Mouse (Mus musculus): ENCODE data around the gene Dtd1. TPM values are rescaled to one million over a fixed set of nuclear protein-coding genes. Genes with fewer than 3 reads are reported as not detected.
"Not testable (repeated sequence)": the region's sequence is repeated elsewhere in the genome, so short reads cannot be mapped to it uniquely, and the experiment has no call there.

The Dtd1 gene
- polyA plus RNA-seq (2015; fragmentation: Nextera tagmentation; extraction: Ambion mirVana) = 16.7 and 17.5 TPM in 2 replicates

DNA sequence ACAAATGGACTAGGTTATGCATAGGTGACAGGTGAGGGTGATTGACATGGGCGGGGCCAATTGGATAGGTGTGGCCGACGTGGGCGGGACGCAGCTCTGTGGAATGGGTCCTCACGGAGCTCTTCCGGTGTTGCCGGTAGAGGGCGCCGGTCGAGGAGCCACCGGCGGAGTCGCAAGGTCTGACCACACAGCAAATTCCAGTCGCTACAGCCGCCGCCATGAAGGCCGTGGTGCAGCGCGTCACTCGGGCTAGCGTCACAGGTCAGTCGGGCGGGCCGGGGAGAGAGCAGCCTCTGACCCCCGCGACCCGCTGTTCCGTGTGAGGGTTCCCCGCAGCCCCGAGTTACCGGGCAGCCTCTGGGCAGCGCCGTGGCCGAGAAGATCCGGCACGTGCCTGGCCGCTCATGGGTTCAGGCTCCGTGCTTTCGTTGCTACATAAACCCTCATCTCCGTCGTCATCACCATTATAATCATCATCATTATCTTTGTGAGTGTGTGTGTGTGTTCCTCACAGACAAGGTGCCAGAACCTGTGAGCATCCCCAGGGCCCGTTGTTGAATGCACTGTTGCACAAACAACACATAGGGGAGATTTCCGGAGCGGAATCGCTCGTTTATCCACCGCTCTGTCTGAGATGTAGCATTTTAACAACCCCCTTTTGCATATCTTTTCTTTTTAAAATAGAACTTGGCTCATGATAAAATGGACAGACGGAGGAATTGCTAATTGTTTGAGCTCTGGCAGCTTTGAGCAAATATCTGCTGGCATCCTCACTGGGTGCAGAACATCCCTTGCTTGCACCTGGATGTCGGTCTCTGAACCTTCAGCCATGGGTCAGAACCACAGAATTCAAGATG lies at the start of gene Dtd1:
Dtd1 (plus strand) TSS at position 67 of the 857 bp plus-strand sequence.
- H3K27ac ChIP-seq (replicated peaks) = peak within 1 kb of the TSS; percentile 49; the same call in 1 of the 2 replicates
- H3K4me1 ChIP-seq (replicated peaks) = peaks cover 12% of the 10 kb centered on the region
- H3K9me3 ChIP-seq (replicated peaks) = no peaks in the 10 kb centered on the region
- H3K9ac ChIP-seq = peak within 1 kb of the TSS; percentile 77
- H3K36me3 ChIP-seq (replicated peaks) = no peaks in the 10 kb centered on the region
- peak within 1 kb of the TSS; percentile 73 for H3K4me3 ChIP-seq (replicated peaks)
- peak; percentile 94 for ATAC-seq (ENCODE audit: insufficient read depth)
- whole genome bisulfite sequencing (ENCODE audit: insufficient replicate concordance) = under 1% methylated on average over 50 of the region's 50 CpGs
- H3K27me3 ChIP-seq = no peaks in the 10 kb centered on the region
- peak within 1 kb of the TSS; percentile 89 for H3K4me2 ChIP-seq

DNA sequence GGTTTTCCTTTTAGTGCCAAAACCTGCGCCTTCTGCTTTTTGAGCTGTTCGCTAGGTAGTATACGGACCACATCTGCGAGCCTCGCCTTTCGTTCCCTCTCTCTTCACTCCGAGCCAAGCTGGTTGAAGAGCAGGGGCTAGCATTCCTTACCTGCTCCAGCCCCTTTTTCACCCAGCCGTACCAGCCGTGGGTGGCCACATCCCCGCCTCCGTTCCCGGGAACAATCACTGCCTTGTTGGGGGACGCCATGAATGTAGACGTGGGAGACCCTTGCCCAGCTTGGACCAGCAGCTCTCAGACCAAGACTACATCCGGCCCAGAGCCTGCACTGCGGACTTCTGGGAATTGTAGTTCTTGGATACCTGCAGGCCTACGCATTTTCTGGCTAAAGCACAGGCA lies 49.2 kb upstream of the Dtd1 start, which contains the start of gene Rbbp9:
Rbbp9 (minus strand) TSS at position 341 of the 400 bp plus-strand sequence.
- 2% methylated on average over 17 of the region's 17 CpGs for WGBS (ENCODE audit: insufficient replicate concordance)

GRCm38 (mm10) chr2:144553905-144554304 lies 45.8 kb upstream of the Dtd1 start:
- Histone ChIP-seq H3K36me3 (replicated peaks) (no peaks in the 10 kb centered on the region), H3K27ac (replicated peaks) (no peak overlapping the region), H3K4me1 (replicated peaks) (peaks cover 26% of the 10 kb centered on the region), H3K27me3 (no peaks in the 10 kb centered on the region), H3K9ac (no peak overlapping the region), H3K4me3 (replicated peaks) (no peak overlapping the region), H3K9me3 (replicated peaks) (no peaks in the 10 kb centered on the region), H3K4me2 (no peak overlapping the region)
- WGBS (ENCODE audit: insufficient replicate concordance) = 81% methylated on average over 3 of the region's 3 CpGs
- no peak for ATAC-seq (ENCODE audit: insufficient read depth)

More for the DNA sequence above, 49.2 kb upstream of the Dtd1 start, which contains the start of gene Rbbp9:
- peak; percentile 64 for ATAC-seq (ENCODE audit: insufficient read depth)
- Histone ChIP-seq H3K4me3 (replicated peaks) (peak within 1 kb of the TSS; percentile 69), H3K4me2 (peak within 1 kb of the TSS; percentile 78), H3K9me3 (replicated peaks) (no peaks in the 10 kb centered on the region), H3K4me1 (replicated peaks) (peaks cover 10% of the 10 kb centered on the region), H3K27me3 (no peaks in the 10 kb centered on the region), H3K36me3 (replicated peaks) (no peaks in the 10 kb centered on the region), H3K27ac (replicated peaks) (no peak within 1 kb of the TSS), H3K9ac (peak within 1 kb of the TSS; percentile 61)

- Histone ChIP-seq H3K27ac (replicated peaks) (peak overlapping the region; percentile 86), H3K27me3 (no peaks in the 10 kb centered on the region), H3K9me3 (replicated peaks) (no peaks in the 10 kb centered on the region), H3K36me3 (replicated peaks) (peaks cover 12% of the 10 kb centered on the region), H3K4me1 (replicated peaks) (peaks cover 22% of the 10 kb centered on the region), H3K9ac (peak overlapping the region; percentile 87), H3K4me2 (peak overlapping the region; percentile 74), H3K4me3 (replicated peaks) (peak overlapping the region; percentile 92)
- ATAC-seq (ENCODE audit: insufficient read depth) = 0 out of 2 replicates have a peak, but pooled peaks have one; percentile 1
- 1% methylated on average over 14 of the region's 14 CpGs for WGBS (ENCODE audit: insufficient replicate concordance)
These were observed 44.3 kb upstream of the Dtd1 start for GRCm38 (mm10) chr2:144555286-144555819.

- peak within 1 kb of the TSS; percentile 74 for H3K4me2 ChIP-seq
- no peaks in the 10 kb centered on the region for H3K9me3 ChIP-seq (replicated peaks)
- peak within 1 kb of the TSS; percentile 86 for H3K27ac ChIP-seq (replicated peaks)
- H3K36me3 ChIP-seq (replicated peaks) = peaks cover 13% of the 10 kb centered on the region
- no peaks in the 10 kb centered on the region for H3K27me3 ChIP-seq
- ATAC-seq (ENCODE audit: insufficient read depth) = peak; percentile 99
- under 1% methylated on average over 44 of the region's 44 CpGs for WGBS (ENCODE audit: insufficient replicate concordance)
- peaks cover 22% of the 10 kb centered on the region for H3K4me1 ChIP-seq (replicated peaks)
- H3K4me3 ChIP-seq (replicated peaks) = peak within 1 kb of the TSS; percentile 92
- H3K9ac ChIP-seq = peak within 1 kb of the TSS; percentile 87
These were observed 43.7 kb upstream of the Dtd1 start, which contains the start of gene Sec23b for GRCm38 (mm10) chr2:144555820-144556552. Gene Sec23b (plus strand): TSS chr2:144556229.

DNA sequence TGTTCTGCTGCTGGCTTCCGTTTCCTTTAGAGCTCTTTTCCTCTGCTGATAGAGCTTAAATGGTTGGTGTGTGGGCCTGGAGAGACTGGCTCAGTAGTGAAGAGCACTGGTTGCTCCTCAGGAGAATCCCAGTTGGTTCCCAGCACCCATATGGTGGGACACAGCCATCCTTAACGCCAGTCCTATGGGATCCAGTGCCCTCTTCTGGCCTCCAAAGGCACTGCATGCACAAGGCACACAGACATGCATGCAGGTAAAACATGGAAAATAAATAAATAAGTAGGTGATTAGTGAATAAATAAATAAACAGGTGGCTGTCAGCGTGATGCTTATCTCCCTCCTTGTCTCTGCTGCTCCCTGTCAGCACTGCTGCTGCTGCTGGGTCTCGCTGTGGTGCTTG lies 11.0 kb upstream of the Dtd1 start:
- Histone ChIP-seq H3K4me3 (replicated peaks) (no peak overlapping the region), H3K9ac (no peak overlapping the region), H3K36me3 (replicated peaks) (peaks cover 69% of the 10 kb centered on the region), H3K27ac (replicated peaks) (no peak overlapping the region), H3K27me3 (no peaks in the 10 kb centered on the region), H3K9me3 (replicated peaks) (no peaks in the 10 kb centered on the region), H3K4me2 (no peak overlapping the region), H3K4me1 (replicated peaks) (peaks cover 3% of the 10 kb centered on the region)
- 77% methylated on average over 4 of the region's 4 CpGs for WGBS (ENCODE audit: insufficient replicate concordance)
- ATAC-seq (ENCODE audit: insufficient read depth) = no peak

DNA sequence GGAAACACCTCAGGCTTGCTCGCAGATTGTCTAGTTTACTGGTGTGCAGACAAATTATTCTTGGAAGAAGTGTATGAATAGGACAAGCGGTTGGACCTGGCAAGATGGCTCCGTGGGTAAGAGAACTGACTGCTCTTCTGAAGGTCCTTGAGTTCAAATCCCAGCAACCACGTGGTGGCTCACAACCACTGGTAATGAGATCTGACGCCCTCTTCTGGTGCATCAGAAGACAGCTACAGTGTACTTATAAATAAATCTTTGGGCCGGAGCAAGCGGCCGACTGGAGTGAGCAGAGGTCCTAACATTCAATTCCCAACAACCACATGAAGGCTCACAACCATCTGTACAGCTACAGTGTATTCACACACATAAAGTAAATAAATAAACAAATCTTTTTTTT lies 6.7 kb upstream of the Dtd1 start:
- H3K4me3 ChIP-seq (replicated peaks); H3K4me2 ChIP-seq; H3K27ac ChIP-seq (replicated peaks); ATAC-seq (ENCODE audit: insufficient read depth); H3K27me3 ChIP-seq; H3K9me3 ChIP-seq (replicated peaks); H3K9ac ChIP-seq: not testable (repeated sequence)
- peaks cover 29% of the 10 kb centered on the region for H3K36me3 ChIP-seq (replicated peaks)
- peaks cover 15% of the 10 kb centered on the region for H3K4me1 ChIP-seq (replicated peaks)
- 64% methylated on average over 8 of the region's 8 CpGs for WGBS (ENCODE audit: insufficient replicate concordance)

GRCm38 (mm10) chr2:144593951-144594651 lies 5.6 kb upstream of the Dtd1 start, which contains the start of gene Smim26:
Gene Smim26 (plus strand): TSS chr2:144594054.
- Histone ChIP-seq H3K9ac (peak within 1 kb of the TSS; percentile 69), H3K27me3 (no peaks in the 10 kb centered on the region), H3K27ac (replicated peaks) (0 out of 2 replicates have a peak within 1 kb of the TSS, but pooled peaks have one; percentile 53), H3K4me3 (replicated peaks) (peak within 1 kb of the TSS; percentile 70), H3K4me1 (replicated peaks) (peaks cover 15% of the 10 kb centered on the region), H3K9me3 (replicated peaks) (no peaks in the 10 kb centered on the region), H3K4me2 (peak within 1 kb of the TSS; percentile 74), H3K36me3 (replicated peaks) (peaks cover 19% of the 10 kb centered on the region)
- WGBS (ENCODE audit: insufficient replicate concordance) = under 1% methylated on average over 31 of the region's 31 CpGs
- ATAC-seq (ENCODE audit: insufficient read depth) = peak; percentile 94

GRCm38 (mm10) chr2:144598006-144598405 lies 1.7 kb upstream of the Dtd1 start:
- Histone ChIP-seq H3K9ac (no peak overlapping the region), H3K4me1 (replicated peaks) (peaks cover 27% of the 10 kb centered on the region), H3K27ac (replicated peaks) (no peak overlapping the region), H3K4me3 (replicated peaks) (no peak overlapping the region), H3K9me3 (replicated peaks) (no peaks in the 10 kb centered on the region), H3K4me2 (no peak overlapping the region), H3K36me3 (replicated peaks) (no peaks in the 10 kb centered on the region), H3K27me3 (no peaks in the 10 kb centered on the region)
- WGBS (ENCODE audit: insufficient replicate concordance) = 53% methylated on average over 2 of the region's 2 CpGs
- ATAC-seq (ENCODE audit: insufficient read depth) = no peak

- Histone ChIP-seq H3K9ac (no peak overlapping the region), H3K4me3 (replicated peaks) (no peak overlapping the region), H3K9me3 (replicated peaks) (no peaks in the 10 kb centered on the region), H3K36me3 (replicated peaks) (no peaks in the 10 kb centered on the region), H3K27me3 (no peaks in the 10 kb centered on the region), H3K4me2 (no peak overlapping the region), H3K4me1 (replicated peaks) (peaks cover 11% of the 10 kb centered on the region), H3K27ac (replicated peaks) (no peak overlapping the region)
- no peak for ATAC-seq (ENCODE audit: insufficient read depth)
- 78% methylated on average over 1 of the region's 1 CpGs for WGBS (ENCODE audit: insufficient replicate concordance)
These were observed 1.9 kb downstream of the Dtd1 start for GRCm38 (mm10) chr2:144601576-144601975.
